Mouse (Mus musculus) G1E (cell line): ENCODE results near the gene Tert. TPM values are rescaled to one million over a fixed set of nuclear protein-coding genes. Genes with fewer than 3 reads are reported as not detected.

Experiments
- ATAC-seq: 2 replicates; pipeline ENCODE4 v1.8.0; 2016; ENCODE audit warnings: mild to moderate bottlenecking; ENCODE audit not compliant: insufficient number of reproducible peaks, poor library complexity, low FRiP score, severe bottlenecking; ENCODE audit errors: extremely low read depth
- DNase-seq: peaks from one replicate; pipeline ENCODE4 v3.0.0; 2012; ENCODE audit warnings: low spot score
- H3K27me3 ChIP-seq: 2 replicates; pipeline ENCODE4 v1.6.1; 2012; ENCODE audit warnings: mild to moderate bottlenecking, low read length, inconsistent platforms; ENCODE audit not compliant: insufficient read depth
- H3K36me3 ChIP-seq: replicated peaks from 2 replicates; pipeline ENCODE3; 2012; ENCODE audit warnings: mild to moderate bottlenecking, inconsistent platforms
- H3K4me1 ChIP-seq: 2 replicates; pipeline ENCODE4 v1.6.1; 2012; ENCODE audit warnings: low read depth, low read length, inconsistent platforms, mixed read lengths; ENCODE audit not compliant: insufficient read depth
- H3K4me3 ChIP-seq: 2 replicates; pipeline ENCODE4 v1.5.1; 2012; ENCODE audit warnings: low read depth, mild to moderate bottlenecking, inconsistent platforms, low read length, moderate library complexity, mixed read lengths
- H3K9me3 ChIP-seq: replicated peaks from 2 replicates; pipeline ENCODE4 v1.6.1; 2012; ENCODE audit warnings: inconsistent platforms
- CTCF ChIP-seq: IDR thresholded peaks from 2 replicates; pipeline ENCODE4 v1.5.1; 2012; ENCODE audit warnings: low read depth, low read length, inconsistent platforms, mixed read lengths
- GATA1 ChIP-seq: IDR thresholded peaks from 2 replicates; pipeline ENCODE4 v1.6.1; 2012; ENCODE audit warnings: borderline replicate concordance, low read length, inconsistent platforms, mixed read lengths
- GATA2 ChIP-seq: IDR thresholded peaks from 2 replicates; pipeline ENCODE4 v1.6.1; 2012; ENCODE audit warnings: low read depth, low read length, inconsistent platforms, borderline replicate concordance
- POLR2AphosphoS5 ChIP-seq: IDR thresholded peaks from 2 replicates; pipeline ENCODE4 v1.6.1; 2012; ENCODE audit warnings: low read depth, low read length, inconsistent platforms; ENCODE audit not compliant: insufficient replicate concordance
- TAL1 ChIP-seq: conservative IDR thresholded peaks from 2 replicates; pipeline ENCODE4 v1.6.1; 2012; ENCODE audit warnings: low read depth, low read length, inconsistent platforms, mixed read lengths
- polyA plus RNA-seq: library from polyadenylated mRNA; stranded (reverse); fragments of >175 nt; gene quantifications from 2 replicates; pipeline ENCODE4 v1.2.3, GENCODE M21; 2012
- total RNA-seq, 2 experiments: library from RNA; stranded (forward) in 1 of 2; stranded (reverse) in 1 of 2; fragments of 200-1000 nt in 1 of 2; fragments of >200 nt in 1 of 2; fragmentation: Nextera tagmentation in 1 of 2; gene quantifications; 2 replicates each; pipeline ENCODE4 v1.2.3; 2014 to 2017

Tert gene
- total and polyA plus RNA-seq, 3 experiments = 0.11 TPM; not detected in 2

DNA sequence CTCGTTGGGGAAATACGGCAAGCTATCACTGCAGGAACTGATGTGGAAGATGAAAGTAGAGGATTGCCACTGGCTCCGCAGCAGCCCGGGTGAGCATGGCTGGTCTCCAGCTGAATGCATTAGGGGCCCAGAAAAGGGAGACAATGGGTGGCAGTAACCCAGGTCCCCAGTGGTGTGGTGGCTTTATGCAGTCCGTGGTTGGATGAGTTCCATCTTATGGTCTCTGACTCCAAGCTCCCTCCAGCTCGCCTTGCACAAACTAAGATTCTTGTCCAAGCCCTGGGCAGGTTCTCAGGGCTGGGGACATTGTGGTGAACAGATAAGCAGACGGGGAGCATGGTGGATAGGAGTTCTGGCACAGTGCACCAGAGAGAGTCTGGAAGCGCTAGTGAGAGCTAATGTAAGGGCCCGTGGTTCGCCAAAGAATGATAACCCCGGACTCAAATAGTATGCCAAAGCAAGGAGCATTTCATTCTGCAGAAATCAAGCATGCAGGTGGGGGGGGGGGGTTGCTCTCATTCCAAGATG lies 1.9 kb downstream of the Tert start:
- no peaks in the 10 kb centered on the region for H3K36me3 ChIP-seq
- TF ChIP-seq GATA2 = no peak
- no peak for TF ChIP-seq TAL1
- no peak for TF ChIP-seq GATA1
- no peak for TF ChIP-seq POLR2AphosphoS5
- TF ChIP-seq CTCF = no peak
- no peak overlapping the region for H3K4me3 ChIP-seq
- peaks cover 8% of the 10 kb centered on the region; the same call in 1 of the 2 replicates for H3K27me3 ChIP-seq
- H3K9me3 ChIP-seq = no peaks in the 10 kb centered on the region
- H3K4me1 ChIP-seq = no peaks in the 10 kb centered on the region
- ATAC-seq = no peak
- no peak for DNase-seq

DNA sequence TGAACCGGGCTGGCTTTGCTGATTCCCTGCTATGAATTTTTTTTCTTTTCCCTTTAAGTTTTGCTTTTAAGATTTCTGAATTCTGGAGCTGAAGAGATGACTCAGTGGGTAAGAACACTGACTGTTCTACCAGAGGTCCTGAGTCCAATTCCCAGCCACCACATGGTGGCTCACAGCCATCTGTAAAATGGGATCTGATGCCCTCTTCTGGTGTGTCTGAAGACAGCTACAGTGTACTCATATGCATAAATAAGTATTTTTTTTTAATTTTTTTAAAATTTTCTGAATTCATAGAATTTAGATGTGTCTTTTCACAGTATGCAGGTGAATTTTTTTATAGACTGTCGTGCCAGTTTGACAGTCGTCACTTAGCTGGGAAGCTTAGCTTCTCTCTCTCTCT lies 5.1 kb downstream of the Tert start:
- ATAC-seq (no peak), DNase-seq (no peak)
- no peaks in the 10 kb centered on the region for H3K9me3 ChIP-seq
- H3K4me3 ChIP-seq = no peak overlapping the region
- TF ChIP-seq GATA1 = no peak
- no peak for TF ChIP-seq POLR2AphosphoS5
- H3K36me3 ChIP-seq = no peaks in the 10 kb centered on the region
- peaks cover 8% of the 10 kb centered on the region; the same call in 1 of the 2 replicates for H3K27me3 ChIP-seq
- H3K4me1 ChIP-seq = no peaks in the 10 kb centered on the region

DNA sequence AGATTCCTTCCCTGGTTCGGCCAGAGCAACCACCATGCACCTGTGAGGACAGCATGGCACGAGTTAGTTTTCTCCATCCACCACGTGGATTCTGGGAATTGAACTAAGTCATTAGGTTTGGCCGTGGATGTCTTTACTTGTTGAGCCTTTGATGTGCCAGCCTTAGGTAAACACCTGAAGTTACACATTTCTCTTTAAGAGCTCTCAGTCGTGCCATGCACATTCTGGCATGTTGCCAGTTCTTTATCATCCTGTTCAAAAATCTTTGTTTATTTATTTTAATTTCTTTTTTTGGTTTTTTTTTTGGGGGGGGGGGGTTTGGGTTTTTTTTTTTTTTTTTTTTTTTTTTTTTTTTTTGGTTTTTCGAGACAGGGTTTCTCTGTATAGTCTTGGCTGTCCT lies 11.1 kb downstream of the Tert start:
- Histone ChIP-seq H3K9me3 (no peaks in the 10 kb centered on the region), H3K36me3 (no peaks in the 10 kb centered on the region), H3K4me1 (no peaks in the 10 kb centered on the region), H3K4me3 (no peak overlapping the region), H3K27me3 (no peaks in the 10 kb centered on the region)
- no peak for ATAC-seq
- no peak for DNase-seq
- TF ChIP-seq GATA2 = no peak
- TF ChIP-seq TAL1 = no peak
- no peak for TF ChIP-seq GATA1
- no peak for TF ChIP-seq POLR2AphosphoS5
- TF ChIP-seq CTCF = no peak

DNA sequence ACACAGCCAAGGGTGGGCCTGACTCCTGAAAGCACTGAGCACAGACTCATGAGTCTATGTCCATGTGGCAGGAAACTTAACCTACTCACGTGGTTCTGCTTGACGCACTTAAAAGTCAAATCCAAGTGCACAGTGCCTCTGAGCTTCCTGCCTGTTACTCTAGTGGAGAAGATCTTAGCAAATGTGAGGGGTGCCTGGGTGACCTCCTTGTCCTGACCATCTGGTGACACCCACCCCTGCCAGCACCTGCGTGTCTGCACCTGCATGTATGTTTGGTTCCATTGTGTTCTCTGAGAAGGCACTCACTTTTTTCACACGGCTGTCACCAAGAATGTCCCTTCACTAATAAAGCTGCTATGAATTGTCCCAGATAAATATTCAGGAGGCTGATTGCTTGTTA lies 14.6 kb downstream of the Tert start:
- H3K27me3 ChIP-seq = no peaks in the 10 kb centered on the region
- ATAC-seq (no peak), DNase-seq (no peak)
- no peaks in the 10 kb centered on the region for H3K36me3 ChIP-seq
- no peaks in the 10 kb centered on the region for H3K9me3 ChIP-seq
- no peaks in the 10 kb centered on the region for H3K4me1 ChIP-seq
- no peak for TF ChIP-seq GATA1
- no peak for TF ChIP-seq POLR2AphosphoS5
- TF ChIP-seq TAL1 = no peak
- no peak for TF ChIP-seq GATA2
- TF ChIP-seq CTCF = no peak
- H3K4me3 ChIP-seq = no peak overlapping the region

DNA sequence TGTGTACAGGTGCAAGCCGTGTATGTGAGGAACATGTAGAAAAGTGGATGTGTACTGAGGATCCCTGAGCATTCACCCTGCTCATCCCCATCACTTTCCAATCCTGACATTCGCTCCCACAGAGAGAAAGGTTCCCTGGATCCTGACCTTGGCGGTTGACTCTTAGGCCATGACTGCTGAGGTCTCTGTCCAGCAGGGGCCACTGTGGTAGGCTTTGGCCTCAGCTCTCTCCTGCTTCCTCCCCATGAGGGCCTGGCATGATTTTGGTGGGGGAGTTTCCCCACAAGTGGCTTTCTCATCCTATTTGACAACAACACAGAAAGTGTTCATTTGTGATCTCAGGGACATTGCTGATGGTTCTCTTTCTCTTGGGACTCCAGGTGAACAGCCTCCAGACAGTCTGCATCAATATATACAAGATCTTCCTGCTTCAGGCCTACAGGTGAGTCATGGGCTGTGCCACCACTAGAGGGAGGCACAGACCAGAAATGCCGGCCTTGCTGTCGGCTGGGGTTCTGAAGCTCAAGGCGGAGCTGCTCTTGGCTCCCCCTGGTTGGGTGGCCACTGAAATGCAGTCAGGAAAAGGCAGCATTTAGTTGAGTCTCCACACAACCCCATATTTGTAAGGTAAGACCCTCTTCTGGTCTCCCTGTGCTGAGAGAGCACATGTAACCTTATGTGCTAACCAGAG lies 19.8 kb downstream of the Tert start:
- H3K27me3 ChIP-seq = no peaks in the 10 kb centered on the region
- DNase-seq (no peak), ATAC-seq (peak; percentile 22; the same call in 1 of the 2 replicates)
- no peak overlapping the region for H3K4me3 ChIP-seq
- H3K36me3 ChIP-seq = no peaks in the 10 kb centered on the region
- no peaks in the 10 kb centered on the region for H3K9me3 ChIP-seq
- H3K4me1 ChIP-seq = no peaks in the 10 kb centered on the region
- TF ChIP-seq CTCF = no peak
- TF ChIP-seq POLR2AphosphoS5 = no peak
- no peak for TF ChIP-seq TAL1
- TF ChIP-seq GATA2 = no peak
- no peak for TF ChIP-seq GATA1

DNA sequence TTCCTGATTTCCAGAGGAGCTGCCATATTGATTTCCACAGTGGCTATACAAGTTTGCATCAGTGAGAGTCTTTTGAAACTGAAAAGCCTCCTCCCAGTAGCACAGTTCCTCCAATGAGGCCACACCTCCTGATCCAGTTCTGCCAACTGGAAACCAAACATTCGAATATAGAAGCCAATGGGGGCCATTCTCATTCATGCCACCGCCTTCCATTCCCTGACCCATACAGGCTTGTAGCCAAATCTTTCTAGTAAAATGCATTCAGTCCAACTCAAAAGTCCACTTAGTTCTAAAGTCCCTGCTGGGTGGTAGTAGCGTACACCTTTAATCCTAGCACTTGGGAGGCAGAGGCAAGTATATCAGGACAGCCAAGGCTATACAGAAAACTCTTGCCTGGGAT lies 26.6 kb downstream of the Tert start:
- TF ChIP-seq GATA2 = no peak
- no peak for TF ChIP-seq GATA1
- TF ChIP-seq CTCF = no peak
- no peak for TF ChIP-seq TAL1
- TF ChIP-seq POLR2AphosphoS5 = no peak
- ATAC-seq (no peak), DNase-seq (no peak)
- H3K4me1 ChIP-seq = no peaks in the 10 kb centered on the region
- H3K9me3 ChIP-seq = no peaks in the 10 kb centered on the region
- H3K27me3 ChIP-seq = no peaks in the 10 kb centered on the region
- H3K4me3 ChIP-seq = no peak overlapping the region
- no peaks in the 10 kb centered on the region for H3K36me3 ChIP-seq
